Mouse (Mus musculus) urinary bladder, postnatal 4 days (tissue): ENCODE results near the gene Ermp1.
"Not testable (repeated sequence)": the region's sequence is repeated elsewhere in the genome, so short reads cannot be mapped to it uniquely, and the experiment has no call there.

Experiments used
- DNase-seq, 2 experiments: peaks; one replicate each; pipeline ENCODE4 v3.0.0; 2021 to 2022; ENCODE audit warnings: low spot score in 2 of 2

The Ermp1 gene

GRCm38 (mm10) chr19:29603548-29604353, 44.5 kb downstream of the Ermp1 start:
- no peak for DNase-seq

- DNase-seq: no peak
These were observed 49.2 kb downstream of the Ermp1 start for GRCm38 (mm10) chr19:29598981-29599380.

GRCm38 (mm10) chr19:29596985-29597384, 51.2 kb downstream of the Ermp1 start:
- DNase-seq: no peak

- no peak for DNase-seq
These were observed 51.9 kb downstream of the Ermp1 start for GRCm38 (mm10) chr19:29596276-29596675.

GRCm38 (mm10) chr19:29593783-29594182, 54.4 kb downstream of the Ermp1 start:
- DNase-seq: not testable (repeated sequence)

GRCm38 (mm10) chr19:29583734-29584133, 64.5 kb downstream of the Ermp1 start:
- DNase-seq: no peak

- DNase-seq: no peak
These were observed 65.8 kb downstream of the Ermp1 start for GRCm38 (mm10) chr19:29582439-29582838.

- no peak for DNase-seq
These were observed 81.7 kb downstream of the Ermp1 start for GRCm38 (mm10) chr19:29566512-29566911.

- no peak for DNase-seq
These were observed 84.9 kb downstream of the Ermp1 start for GRCm38 (mm10) chr19:29563258-29563779.

GRCm38 (mm10) chr19:29562603-29563002, 85.6 kb downstream of the Ermp1 start:
- no peak for DNase-seq

GRCm38 (mm10) chr19:29562166-29562565, 86.0 kb downstream of the Ermp1 start:
- no peak for DNase-seq
